ENCODE assay signal across 18 mouse cellular contexts in the genomic region with DNA sequence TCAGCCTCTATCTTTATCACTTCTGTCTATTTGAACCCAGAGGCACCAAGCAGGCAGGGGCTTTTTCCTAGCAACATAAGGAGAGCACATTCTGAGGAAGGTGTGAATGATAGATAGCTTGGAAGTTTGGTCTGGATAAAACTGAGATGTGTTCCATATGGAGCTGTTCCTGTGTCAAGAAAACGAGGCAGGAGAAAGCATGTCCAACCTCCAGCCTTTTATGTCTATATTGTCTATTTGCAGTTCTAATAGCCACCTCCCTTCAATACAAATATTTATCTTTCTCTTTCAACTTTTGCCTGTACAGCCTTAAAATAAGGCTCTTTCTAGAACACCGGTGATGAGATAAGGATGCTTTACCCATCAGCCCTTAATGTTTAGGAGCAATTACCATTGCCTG. TPM values are rescaled to one million over a fixed set of nuclear protein-coding genes. Genes with fewer than 3 reads are reported as not detected.
DNase-seq lines count a peak whose midpoint lies in the region; ATAC-seq and TF ChIP-seq lines count a peak whose summit lies in the region.
"Had no signal": no experiment of that assay in that cellular context is flagged by ENCODE, and none has a peak within 500 bp of the region (broad histone marks: within the 10 kb centered on the region; RNA-seq: fewer than 3 reads in every experiment).

No protein-coding gene starts in this region.

- no peaks in the 10 kb centered on the region for H3K9me3 ChIP-seq in heart, embryonic 10.5 days
- no peaks in the 10 kb centered on the region for H3K9me3 ChIP-seq in lung, embryonic 16.5 days (ENCODE audit: control insufficient read depth, low read length)
- H3K9me3 ChIP-seq in limb, embryonic 14.5 days (ENCODE audit: control insufficient read depth, low read length) = no peaks in the 10 kb centered on the region
- H3K9me3 ChIP-seq: forebrain, embryonic 12.5 days; hindbrain, embryonic 12.5 days; midbrain, embryonic 15.5 days had no signal

- H3K36me3 ChIP-seq in heart, embryonic 10.5 days = no peaks in the 10 kb centered on the region
- H3K36me3 ChIP-seq in lung, embryonic 16.5 days (ENCODE audit: control insufficient read depth, insufficient read depth, low read length) = no peaks in the 10 kb centered on the region
- no peaks in the 10 kb centered on the region for H3K36me3 ChIP-seq in limb, embryonic 14.5 days (ENCODE audit: control insufficient read depth, insufficient read depth, low read length)
- H3K36me3 ChIP-seq: forebrain, embryonic 12.5 days; hindbrain, embryonic 12.5 days; midbrain, embryonic 15.5 days had no signal

- peak overlapping the region; percentile 73 for H3K27ac ChIP-seq in heart, embryonic 10.5 days
- peak overlapping the region; percentile 85 for H3K27ac ChIP-seq in lung, embryonic 16.5 days (ENCODE audit: low read length)
- no peak overlapping the region for H3K27ac ChIP-seq in limb, embryonic 14.5 days (replicated peaks; ENCODE audit: low read depth, low read length)
- H3K27ac ChIP-seq: forebrain, embryonic 12.5 days; heart, adult 2 months; hindbrain, embryonic 12.5 days; midbrain, embryonic 15.5 days had no signal

- no peak for TF ChIP-seq POLR2A in limb, embryonic 14.5 days (IDR thresholded peaks at IDR 0.05; ENCODE audit: borderline replicate concordance, extremely low read depth, insufficient read depth, insufficient read length)

- peak overlapping the region; percentile 33 for H3K4me2 ChIP-seq in lung, embryonic 16.5 days (ENCODE audit: low read depth, low read length)
- no peak overlapping the region for H3K4me2 ChIP-seq in limb, embryonic 14.5 days (replicated peaks; ENCODE audit: low read depth, low read length, severe bottlenecking)
- H3K4me2 ChIP-seq: forebrain, embryonic 12.5 days; hindbrain, embryonic 12.5 days; midbrain, embryonic 15.5 days had no signal

- H3K4me1 ChIP-seq in heart, embryonic 10.5 days = peaks cover 35% of the 10 kb centered on the region
- H3K4me1 ChIP-seq in lung, embryonic 16.5 days (replicated peaks; ENCODE audit: control insufficient read depth, insufficient read depth, low read length) = peaks cover 10% of the 10 kb centered on the region; the same call in 1 of the 2 replicates
- peaks cover 18% of the 10 kb centered on the region for H3K4me1 ChIP-seq in limb, embryonic 14.5 days (ENCODE audit: control insufficient read depth, insufficient read depth, low read length)
- H3K4me1 ChIP-seq: forebrain, embryonic 12.5 days; hindbrain, embryonic 12.5 days had no signal

- peak overlapping the region; percentile 40 for H3K4me3 ChIP-seq in heart, embryonic 10.5 days
- no peak overlapping the region for H3K4me3 ChIP-seq in lung, embryonic 16.5 days (ENCODE audit: low read length)
- H3K4me3 ChIP-seq in limb, embryonic 14.5 days (replicated peaks; ENCODE audit: low read length) = no peak overlapping the region
- H3K4me3 ChIP-seq: forebrain, embryonic 12.5 days; heart, adult 2 months; hindbrain, embryonic 12.5 days; midbrain, embryonic 15.5 days had no signal

- peak; percentile 24; the same call in 1 of the 2 replicates for ATAC-seq in lung, embryonic 16.5 days (ENCODE audit: low read depth)
- ATAC-seq in limb, embryonic 14.5 days (ENCODE audit: low FRiP score, low read depth) = peak; percentile 23; the same call in 1 of the 2 replicates
- ATAC-seq: midbrain, embryonic 15.5 days had no signal

- no peak for DNase-seq in heart, embryonic 10.5 days (ENCODE audit: low spot score)
- DNase-seq in heart, adult 8-10 months (ENCODE audit: low spot score) = no peak
- DNase-seq in lung, postnatal 4 days = no peak
- DNase-seq in limb, embryonic 14.5 days (ENCODE audit: low spot score) = no peak
- DNase-seq in adrenal gland, adult 8-10 months = no peak
- no peak for DNase-seq in gastrocnemius, postnatal 4 days (ENCODE audit: low spot score in 2 of 2)
- no peak for DNase-seq in adrenal gland, postnatal 4 days (ENCODE audit: low spot score in 2 of 2)
- DNase-seq: adrenal gland, postnatal 25 days; cerebellum, postnatal 10 days; heart, adult 2 months; kidney, adult 18-20 months; kidney, postnatal 25 days; left cerebral cortex, postnatal 4 days; thymus, adult 18-20 months had no signal

- 9% methylated on average over 2 of the region's 2 CpGs for WGBS in heart, embryonic 10.5 days
- WGBS in lung, embryonic 16.5 days = 5% methylated on average over 2 of the region's 2 CpGs
- 14% methylated on average over 2 of the region's 2 CpGs for WGBS in limb, embryonic 14.5 days

- H3K9ac ChIP-seq in lung, embryonic 16.5 days (ENCODE audit: low read length) = no peak overlapping the region
- H3K9ac ChIP-seq in limb, embryonic 14.5 days (ENCODE audit: low read depth, low read length, severe bottlenecking) = no peak overlapping the region
- H3K9ac ChIP-seq: forebrain, embryonic 12.5 days; hindbrain, embryonic 12.5 days; midbrain, embryonic 15.5 days had no signal

- no peaks in the 10 kb centered on the region for H3K27me3 ChIP-seq in heart, embryonic 10.5 days (ENCODE audit: insufficient read depth, poor library complexity, severe bottlenecking)
- H3K27me3 ChIP-seq in lung, embryonic 16.5 days (ENCODE audit: control insufficient read depth, insufficient read depth, low read depth, low read length) = no peaks in the 10 kb centered on the region
- no peaks in the 10 kb centered on the region for H3K27me3 ChIP-seq in limb, embryonic 14.5 days (ENCODE audit: control insufficient read depth, insufficient read depth, low read length)
- H3K27me3 ChIP-seq: forebrain, embryonic 12.5 days; hindbrain, embryonic 12.5 days; midbrain, embryonic 15.5 days had no signal

RNA-seq across cellular contexts. Expression of gene Slc39a10, which starts 4.3 kb away (rescaled TPM):
- 47.5 and 51.3 TPM in 2 replicates for polyA plus RNA-seq in heart, embryonic 10.5 days (2016; fragmentation: Nextera tagmentation; extraction: Ambion mirVana)
- total RNA-seq in heart, adult 8-10 months (2022) = 1 to 10 TPM; 5.5 to 8.5 (median 7.6) TPM
- polyA plus RNA-seq in lung, embryonic 16.5 days (2015; fragmentation: Nextera tagmentation; extraction: Ambion mirVana) = 37.8 and 39.7 TPM in 2 replicates
- 35.6 and 39.7 TPM in 2 replicates for polyA plus RNA-seq in limb, embryonic 14.5 days (2012; rRNA removed)
- 53.7 and 61.9 TPM in 2 replicates for polyA plus RNA-seq in limb, embryonic 14.5 days (2014; fragmentation: Nextera tagmentation; extraction: Ambion mirVana)
- 10 to 100 TPM; 19.5 to 24.6 (median 23.3) TPM for total RNA-seq in adrenal gland, adult 8-10 months (2022)
- total RNA-seq in gastrocnemius, postnatal 4 days (2021) = 10 to 100 TPM; 14.5 to 16.7 TPM
- 10 to 100 TPM; 23.2 to 27.4 TPM for total RNA-seq in adrenal gland, postnatal 4 days (2021)
